Mouse (Mus musculus) G1E (cell line): ENCODE results near the gene Sv2b. TPM values are rescaled to one million over a fixed set of nuclear protein-coding genes. Genes with fewer than 3 reads are reported as not detected.

ENCODE experiments used
- ATAC-seq: 2 replicates; pipeline ENCODE4 v1.8.0; 2016; ENCODE audit warnings: mild to moderate bottlenecking; ENCODE audit not compliant: insufficient number of reproducible peaks, poor library complexity, low FRiP score, severe bottlenecking; ENCODE audit errors: extremely low read depth
- DNase-seq: peaks from one replicate; pipeline ENCODE4 v3.0.0; 2012; ENCODE audit warnings: low spot score
- H3K27me3 ChIP-seq: 2 replicates; pipeline ENCODE4 v1.6.1; 2012; ENCODE audit warnings: mild to moderate bottlenecking, low read length, inconsistent platforms; ENCODE audit not compliant: insufficient read depth
- H3K36me3 ChIP-seq: replicated peaks from 2 replicates; pipeline ENCODE3; 2012; ENCODE audit warnings: mild to moderate bottlenecking, inconsistent platforms
- H3K4me1 ChIP-seq: 2 replicates; pipeline ENCODE4 v1.6.1; 2012; ENCODE audit warnings: low read depth, low read length, inconsistent platforms, mixed read lengths; ENCODE audit not compliant: insufficient read depth
- H3K4me3 ChIP-seq: 2 replicates; pipeline ENCODE4 v1.5.1; 2012; ENCODE audit warnings: low read depth, mild to moderate bottlenecking, inconsistent platforms, low read length, moderate library complexity, mixed read lengths
- H3K9me3 ChIP-seq: replicated peaks from 2 replicates; pipeline ENCODE4 v1.6.1; 2012; ENCODE audit warnings: inconsistent platforms
- CTCF ChIP-seq: IDR thresholded peaks from 2 replicates; pipeline ENCODE4 v1.5.1; 2012; ENCODE audit warnings: low read depth, low read length, inconsistent platforms, mixed read lengths
- GATA1 ChIP-seq: IDR thresholded peaks from 2 replicates; pipeline ENCODE4 v1.6.1; 2012; ENCODE audit warnings: borderline replicate concordance, low read length, inconsistent platforms, mixed read lengths
- GATA2 ChIP-seq: IDR thresholded peaks from 2 replicates; pipeline ENCODE4 v1.6.1; 2012; ENCODE audit warnings: low read depth, low read length, inconsistent platforms, borderline replicate concordance
- POLR2AphosphoS5 ChIP-seq: IDR thresholded peaks from 2 replicates; pipeline ENCODE4 v1.6.1; 2012; ENCODE audit warnings: low read depth, low read length, inconsistent platforms; ENCODE audit not compliant: insufficient replicate concordance
- TAL1 ChIP-seq: conservative IDR thresholded peaks from 2 replicates; pipeline ENCODE4 v1.6.1; 2012; ENCODE audit warnings: low read depth, low read length, inconsistent platforms, mixed read lengths
- polyA plus RNA-seq: library from polyadenylated mRNA; stranded (reverse); fragments of >175 nt; gene quantifications from 2 replicates; pipeline ENCODE4 v1.2.3, GENCODE M21; 2012
- total RNA-seq, 2 experiments: library from RNA; stranded (forward) in 1 of 2; stranded (reverse) in 1 of 2; fragments of 200-1000 nt in 1 of 2; fragments of >200 nt in 1 of 2; fragmentation: Nextera tagmentation in 1 of 2; gene quantifications; 2 replicates each; pipeline ENCODE4 v1.2.3; 2014 to 2017

Gene Sv2b
- total and polyA plus RNA-seq, 3 experiments = 0.16 TPM; not detected in 2

- ATAC-seq (no peak), DNase-seq (no peak)
- Histone ChIP-seq H3K4me3 (no peak overlapping the region), H3K4me1 (no peaks in the 10 kb centered on the region), H3K36me3 (no peaks in the 10 kb centered on the region), H3K27me3 (no peaks in the 10 kb centered on the region), H3K9me3 (no peaks in the 10 kb centered on the region)
- no peak for TF ChIP-seq TAL1
- TF ChIP-seq POLR2AphosphoS5 = no peak
- no peak for TF ChIP-seq GATA2
- no peak for TF ChIP-seq GATA1
- TF ChIP-seq CTCF = no peak
Observed at GRCm38 (mm10) chr7:75128036-75128435, 181.0 kb downstream of the Sv2b start.

GRCm38 (mm10) chr7:75124067-75124466, 185.0 kb downstream of the Sv2b start:
- DNase-seq = no peak
- no peak overlapping the region for H3K4me3 ChIP-seq
- H3K27me3 ChIP-seq = no peaks in the 10 kb centered on the region
- no peak for TF ChIP-seq CTCF
- TF ChIP-seq TAL1 = no peak
- no peak for TF ChIP-seq POLR2AphosphoS5
- no peak for TF ChIP-seq GATA1
- no peak for TF ChIP-seq GATA2
- ATAC-seq = no peak
- peaks cover 6% of the 10 kb centered on the region; the same call in 1 of the 2 replicates for H3K9me3 ChIP-seq
- no peaks in the 10 kb centered on the region for H3K36me3 ChIP-seq
- no peaks in the 10 kb centered on the region for H3K4me1 ChIP-seq

GRCm38 (mm10) chr7:75118022-75118673, 190.9 kb downstream of the Sv2b start:
- DNase-seq (no peak), ATAC-seq (peak; percentile 75)
- H3K4me1 ChIP-seq = no peaks in the 10 kb centered on the region
- no peak for TF ChIP-seq CTCF
- TF ChIP-seq TAL1 = no peak
- no peak for TF ChIP-seq POLR2AphosphoS5
- no peak for TF ChIP-seq GATA1
- TF ChIP-seq GATA2 = no peak
- H3K4me3 ChIP-seq = no peak overlapping the region
- H3K27me3 ChIP-seq = no peaks in the 10 kb centered on the region
- peaks cover 8% of the 10 kb centered on the region; the same call in 1 of the 2 replicates for H3K9me3 ChIP-seq
- no peaks in the 10 kb centered on the region for H3K36me3 ChIP-seq

GRCm38 (mm10) chr7:75110689-75111088, 198.4 kb downstream of the Sv2b start:
- Histone ChIP-seq H3K4me3 (no peak overlapping the region), H3K27me3 (no peaks in the 10 kb centered on the region), H3K9me3 (no peaks in the 10 kb centered on the region; the same call in 1 of the 2 replicates), H3K4me1 (no peaks in the 10 kb centered on the region), H3K36me3 (no peaks in the 10 kb centered on the region)
- ATAC-seq = no peak
- no peak for DNase-seq
- TF ChIP-seq GATA2 = no peak
- no peak for TF ChIP-seq GATA1
- TF ChIP-seq TAL1 = no peak
- no peak for TF ChIP-seq POLR2AphosphoS5
- TF ChIP-seq CTCF = no peak

- Histone ChIP-seq H3K9me3 (peaks cover 3% of the 10 kb centered on the region; the same call in 1 of the 2 replicates), H3K36me3 (no peaks in the 10 kb centered on the region), H3K4me3 (no peak overlapping the region), H3K27me3 (no peaks in the 10 kb centered on the region), H3K4me1 (no peaks in the 10 kb centered on the region)
- no peak for DNase-seq
- no peak for TF ChIP-seq CTCF
- ATAC-seq = no peak
Observed at GRCm38 (mm10) chr7:75107441-75107840, 201.6 kb downstream of the Sv2b start.

- DNase-seq (no peak), ATAC-seq (no peak)
- TF ChIP-seq POLR2AphosphoS5 = no peak
- Histone ChIP-seq H3K27me3 (no peaks in the 10 kb centered on the region), H3K36me3 (no peaks in the 10 kb centered on the region), H3K4me3 (no peak overlapping the region), H3K4me1 (no peaks in the 10 kb centered on the region), H3K9me3 (peaks cover 3% of the 10 kb centered on the region; the same call in 1 of the 2 replicates)
Observed at GRCm38 (mm10) chr7:75103900-75104299, 205.2 kb downstream of the Sv2b start.

- Histone ChIP-seq H3K9me3 (peaks cover 3% of the 10 kb centered on the region; the same call in 1 of the 2 replicates), H3K27me3 (no peaks in the 10 kb centered on the region), H3K4me1 (no peaks in the 10 kb centered on the region), H3K36me3 (no peaks in the 10 kb centered on the region), H3K4me3 (no peak overlapping the region)
- TF ChIP-seq GATA1 = no peak
- TF ChIP-seq GATA2 = no peak
- no peak for TF ChIP-seq POLR2AphosphoS5
- no peak for TF ChIP-seq CTCF
- no peak for TF ChIP-seq TAL1
- no peak for ATAC-seq
- no peak for DNase-seq
Observed at GRCm38 (mm10) chr7:75102536-75103332, 206.3 kb downstream of the Sv2b start.
